Mouse (Mus musculus) CH12.LX (cell line): ENCODE measurements at regions not wholly inside any gene's neighbourhood (a gene's known extent, or its start where the extent isn't known, plus 50 kb on each side); places are given as distances from the start of the nearest gene placed in this dataset.

Experiments
- DNase-seq: peaks from one replicate; pipeline ENCODE4 v3.0.0-alpha.2; 2013; ENCODE audit errors: extremely low read depth
- H3K27ac ChIP-seq: 2 replicates; pipeline ENCODE4 v1.5.1; 2012; ENCODE audit warnings: low read depth, mild to moderate bottlenecking, control low read depth, moderate library complexity; ENCODE audit not compliant: insufficient read depth
- H3K27me3 ChIP-seq: replicated peaks from 2 replicates; pipeline ENCODE3; 2012; ENCODE audit warnings: inconsistent platforms
- H3K36me3 ChIP-seq, 2 experiments: replicated peaks in 1 of 2; 2 replicates each; pipeline versions ENCODE3 to v1.6.1; 2012; ENCODE audit warnings: inconsistent platforms in 1 of 2, low read length in 1 of 2, mild to moderate bottlenecking in 1 of 2, mixed read lengths in 1 of 2, moderate library complexity in 1 of 2; ENCODE audit not compliant: control insufficient read depth in 1 of 2, insufficient read depth in 1 of 2
- H3K4me1 ChIP-seq, 2 experiments: 2 replicates each; pipeline ENCODE4 v1.6.1; 2012; ENCODE audit warnings: inconsistent platforms in 1 of 2, moderate library complexity in 1 of 2; ENCODE audit not compliant: insufficient read depth in 2 of 2, control insufficient read depth in 1 of 2
- H3K4me2 ChIP-seq: 2 replicates; pipeline ENCODE4 v1.6.1; 2012; ENCODE audit warnings: low read depth, mild to moderate bottlenecking, control low read depth; ENCODE audit not compliant: poor library complexity, insufficient read depth, severe bottlenecking
- H3K4me3 ChIP-seq, 3 experiments: fragments of 150-350 bp in 1 of 3; sonication (generic) in 1 of 3; replicated peaks in 1 of 3; 2 replicates each; pipeline versions ENCODE3 to v1.5.1; 2011 to 2012; ENCODE audit warnings: low read depth in 2 of 3, low read length in 2 of 3, mild to moderate bottlenecking in 2 of 3, moderate library complexity in 2 of 3, control low read depth in 1 of 3, improper control_type of control experiment in 1 of 3, inconsistent platforms in 1 of 3, mixed read lengths in 1 of 3; ENCODE audit not compliant: poor library complexity in 1 of 3
- H3K79me2 ChIP-seq: replicated peaks from 2 replicates; pipeline ENCODE4 v1.6.1; 2012; ENCODE audit warnings: mild to moderate bottlenecking, moderate library complexity; ENCODE audit not compliant: control insufficient read depth, poor library complexity, insufficient read depth, severe bottlenecking; ENCODE audit errors: extremely low read depth
- H3K9ac ChIP-seq: 2 replicates; pipeline ENCODE4 v1.6.1; 2012; ENCODE audit warnings: low read depth, mild to moderate bottlenecking, control low read depth, moderate library complexity; ENCODE audit not compliant: insufficient read depth
- H3K9me3 ChIP-seq: replicated peaks from 2 replicates; pipeline ENCODE3; 2012; ENCODE audit warnings: low read length, inconsistent platforms, mixed read lengths
- BHLHE40 ChIP-seq: IDR thresholded peaks from 2 replicates; pipeline ENCODE4 v1.6.1; 2011; ENCODE audit warnings: mild to moderate bottlenecking, low read depth, low read length, improper control_type of control experiment
- CHD1 ChIP-seq: IDR thresholded peaks from 2 replicates; pipeline ENCODE4 v1.6.1; 2012; ENCODE audit warnings: low read depth, low read length, improper control_type of control experiment, inconsistent platforms
- CHD2 ChIP-seq: IDR thresholded peaks from 2 replicates; pipeline ENCODE4 v1.6.1; 2011; ENCODE audit warnings: low read length, improper control_type of control experiment
- ELF1 ChIP-seq: IDR thresholded peaks from 2 replicates; pipeline ENCODE4 v1.6.1; 2014; ENCODE audit warnings: low read depth, mild to moderate bottlenecking, inconsistent platforms, low read length, improper control_type of control experiment
- EP300 ChIP-seq: IDR thresholded peaks from 2 replicates; pipeline ENCODE4 v1.6.1; 2011; ENCODE audit warnings: low read length, improper control_type of control experiment
- GABPA ChIP-seq: IDR thresholded peaks from 2 replicates; pipeline ENCODE4 v1.6.1; 2012; ENCODE audit warnings: low read depth, low read length, improper control_type of control experiment, inconsistent platforms; ENCODE audit not compliant: insufficient replicate concordance
- HCFC1 ChIP-seq: IDR thresholded peaks from 2 replicates; pipeline ENCODE4 v1.6.1; 2012; ENCODE audit warnings: low read depth, mild to moderate bottlenecking, inconsistent platforms, low read length, improper control_type of control experiment
- IRF4 ChIP-seq: IDR thresholded peaks from 2 replicates; pipeline ENCODE4 v1.6.1; 2014; ENCODE audit warnings: low read depth, mild to moderate bottlenecking, inconsistent platforms, low read length, improper control_type of control experiment
- JUND ChIP-seq: conservative IDR thresholded peaks from 2 replicates; pipeline ENCODE4 v1.6.1; 2011; ENCODE audit warnings: low read depth, low read length, improper control_type of control experiment
- MAFK ChIP-seq: IDR thresholded peaks from 2 replicates; pipeline ENCODE4 v1.6.1; 2011; ENCODE audit warnings: low read length, improper control_type of control experiment; ENCODE audit not compliant: insufficient replicate concordance
- MAX ChIP-seq: IDR thresholded peaks from 2 replicates; pipeline ENCODE4 v1.6.1; 2011; ENCODE audit warnings: low read length, improper control_type of control experiment
- MAZ ChIP-seq: IDR thresholded peaks from 2 replicates; pipeline ENCODE4 v1.6.1; 2012; ENCODE audit warnings: low read depth, mild to moderate bottlenecking, inconsistent platforms, low read length, improper control_type of control experiment, moderate library complexity
- MEF2A ChIP-seq: IDR thresholded peaks from 2 replicates; pipeline ENCODE4 v1.6.1; 2014; ENCODE audit warnings: low read depth, mild to moderate bottlenecking, inconsistent platforms, low read length, improper control_type of control experiment, borderline replicate concordance
- NELFE ChIP-seq: IDR thresholded peaks from 2 replicates; pipeline ENCODE4 v1.6.1; 2011; ENCODE audit warnings: low read depth, low read length, improper control_type of control experiment
- PAX5 ChIP-seq: IDR thresholded peaks from 2 replicates; pipeline ENCODE4 v1.6.1; 2012; ENCODE audit warnings: low read length, inconsistent platforms, mixed read lengths
- POLR2A ChIP-seq: IDR thresholded peaks from 2 replicates; pipeline ENCODE4 v1.6.1; 2011; ENCODE audit warnings: low read depth, mild to moderate bottlenecking, improper control_type of control experiment, low read length
- RAD21 ChIP-seq: IDR thresholded peaks from 2 replicates; pipeline ENCODE4 v1.6.1; 2011; ENCODE audit warnings: low read depth, mild to moderate bottlenecking, low read length, improper control_type of control experiment, moderate library complexity
- RCOR1 ChIP-seq: conservative IDR thresholded peaks from 2 replicates; pipeline ENCODE4 v1.6.1; 2012; ENCODE audit warnings: low read depth, mild to moderate bottlenecking, inconsistent platforms, low read length, improper control_type of control experiment
- SMC3 ChIP-seq: IDR thresholded peaks from 2 replicates; pipeline ENCODE4 v1.6.1; 2011; ENCODE audit warnings: low read depth, low read length, improper control_type of control experiment
- TCF12 ChIP-seq: IDR thresholded peaks from 2 replicates; pipeline ENCODE4 v1.6.1; 2014; ENCODE audit warnings: low read depth, mild to moderate bottlenecking, inconsistent platforms, low read length, improper control_type of control experiment
- UBTF ChIP-seq: IDR thresholded peaks from 2 replicates; pipeline ENCODE4 v1.6.1; 2012; ENCODE audit warnings: low read depth, mild to moderate bottlenecking, inconsistent platforms, low read length, improper control_type of control experiment, moderate library complexity
- USF1 ChIP-seq: IDR thresholded peaks from 2 replicates; pipeline ENCODE4 v1.6.1; 2014; ENCODE audit warnings: low read depth, mild to moderate bottlenecking, inconsistent platforms, low read length, improper control_type of control experiment
- USF2 ChIP-seq: conservative IDR thresholded peaks from 2 replicates; pipeline ENCODE4 v1.6.1; 2011; ENCODE audit warnings: low read depth, low read length, improper control_type of control experiment
- ZC3H11A ChIP-seq: IDR thresholded peaks from 2 replicates; pipeline ENCODE4 v1.6.1; 2012; ENCODE audit warnings: low read depth, mild to moderate bottlenecking, inconsistent platforms, low read length, improper control_type of control experiment
- ZKSCAN1 ChIP-seq: IDR thresholded peaks from 2 replicates; pipeline ENCODE4 v1.6.1; 2012; ENCODE audit warnings: low read depth, inconsistent platforms, low read length, improper control_type of control experiment, borderline replicate concordance
- ZNF384 ChIP-seq: IDR thresholded peaks from 2 replicates; pipeline ENCODE4 v1.6.1; 2012; ENCODE audit warnings: low read depth, low read length, improper control_type of control experiment, inconsistent platforms
- dilution Hi-C: fragments of 300-500 bp; cut with MboI; formaldehyde crosslinking; loops from 2 replicates; pipeline ENCODE4 v1.14.3; 2020; ENCODE audit warnings: low sequenced_read_pairs; ENCODE audit not compliant: extremely low pct_unique_long_range_greater_than_20kb, extremely low pct_ligation_motif_present
- in situ Hi-C: fragments of 300-500 bp; cut with MboI; formaldehyde crosslinking; loops from 3 replicates; pipeline ENCODE4 v1.14.3; 2019; ENCODE audit warnings: low sequenced_read_pairs, low pct_ligation_motif_present, low pct_unique_long_range_greater_than_20kb, mixed read lengths

GRCm38 (mm10) chr9:72196626-72197330, 77.9 kb upstream of the Zfp280d start:
- in situ Hi-C loops = loop anchor here (5.0 to 10.0 kb wide), 2 partner anchors 211 to 552 kb away; no protein-coding TSS in a partner anchor
- no peaks in the 10 kb centered on the region for H3K36me3 ChIP-seq
- H3K4me2 ChIP-seq = no peak overlapping the region
- TF ChIP-seq CHD1 (no peak), USF2 (no peak), MAX (no peak), IRF4 (no peak), GABPA (no peak), MEF2A (no peak), EP300 (no peak), MAFK (no peak), RAD21 (no peak), POLR2A (no peak), ZNF384 (no peak), ZC3H11A (no peak), HCFC1 (no peak), SMC3 (no peak), ELF1 (no peak), JUND (no peak), ZKSCAN1 (no peak), UBTF (no peak), MAZ (no peak), RCOR1 (no peak)
- dilution Hi-C loops = no loop called here
- H3K9ac ChIP-seq = no peak overlapping the region
- H3K79me2 ChIP-seq = no peaks in the 10 kb centered on the region
- DNase-seq = no peak
- H3K27ac ChIP-seq = no peak overlapping the region
- H3K4me1 ChIP-seq = no peaks in the 10 kb centered on the region
- H3K4me3 ChIP-seq = no peak overlapping the region
- peaks cover 3% of the 10 kb centered on the region for H3K9me3 ChIP-seq
- H3K27me3 ChIP-seq = no peaks in the 10 kb centered on the region

DNA sequence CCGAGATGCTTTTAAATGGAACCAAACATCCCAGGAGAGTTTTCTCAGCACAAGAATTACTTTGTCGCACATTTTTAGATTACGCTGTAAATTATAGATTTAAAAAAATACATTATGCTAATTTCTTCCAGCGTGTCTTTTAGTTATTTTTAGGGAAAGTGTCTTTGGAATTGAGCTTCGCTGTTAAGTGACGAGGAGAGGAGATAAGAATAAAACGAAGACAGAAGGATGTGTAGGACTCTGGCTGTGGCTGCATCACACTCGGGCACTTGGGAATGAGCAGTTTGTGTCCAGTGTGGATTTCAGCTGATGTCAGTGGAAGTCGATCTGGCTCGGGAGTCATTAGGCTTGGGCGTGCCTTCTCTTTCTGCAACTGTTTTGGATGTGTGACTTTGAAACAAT, 77.3 kb upstream of the Zfp280d start:
- Histone ChIP-seq H3K4me1 (no peaks in the 10 kb centered on the region), H3K4me2 (no peak overlapping the region), H3K36me3 (no peaks in the 10 kb centered on the region), H3K9me3 (peaks cover 3% of the 10 kb centered on the region), H3K9ac (no peak overlapping the region), H3K4me3 (no peak overlapping the region), H3K27ac (no peak overlapping the region), H3K27me3 (no peaks in the 10 kb centered on the region), H3K79me2 (no peaks in the 10 kb centered on the region)
- TF ChIP-seq POLR2A (no peak), USF2 (no peak), USF1 (no peak), NELFE (no peak), RAD21 (no peak), TCF12 (no peak), PAX5 (no peak), MEF2A (no peak), MAX (no peak), IRF4 (no peak), ELF1 (no peak), CHD2 (no peak), BHLHE40 (no peak)
- DNase-seq = no peak
- dilution Hi-C loops (no loop called here), in situ Hi-C loops (loop anchor here (5.0 to 10.0 kb wide), 2 partner anchors 210 to 553 kb away; no protein-coding TSS in a partner anchor)
